Mouse (Mus musculus): ENCODE results near the gene Coq2. TPM values are rescaled to one million over a fixed set of nuclear protein-coding genes. Genes with fewer than 3 reads are reported as not detected.

Coq2 gene
- 54.3 TPM for polyA plus RNA-seq (2014; fragmentation: Illumina TruSeq; extraction: RNeasy Lipid Tissue Mini Kit (QIAGEN cat#74804); ENCODE audit: low read depth, low replicate concordance)

GRCm38 (mm10) chr5:100674711-100675376, at the start of gene Coq2:
Coq2 (minus strand) TSS chr5:100675140.

GRCm38 (mm10) chr5:100719235-100720088, 44.5 kb upstream of the Coq2 start, which contains the start of gene Hpse:
Hpse (minus strand) TSS chr5:100719716.

Other genes with a start within 250 kb of the Coq2 start
- 6.0 TPM for gene Lin54, start 174.5 kb downstream of the Coq2 start, polyA plus RNA-seq (2014; fragmentation: Illumina TruSeq; extraction: RNeasy Lipid Tissue Mini Kit (QIAGEN cat#74804); ENCODE audit: low read depth, low replicate concordance)
- gene Cops4, start 156.8 kb downstream of the Coq2 start, polyA plus RNA-seq (2014; fragmentation: Illumina TruSeq; extraction: RNeasy Lipid Tissue Mini Kit (QIAGEN cat#74804); ENCODE audit: low read depth, low replicate concordance) = 60.8 TPM
- gene Plac8, start 102.9 kb downstream of the Coq2 start, polyA plus RNA-seq (2014; fragmentation: Illumina TruSeq; extraction: RNeasy Lipid Tissue Mini Kit (QIAGEN cat#74804); ENCODE audit: low read depth, low replicate concordance) = 222 TPM
- 2.5 TPM for gene Hpse, start 44.6 kb upstream of the Coq2 start, polyA plus RNA-seq (2014; fragmentation: Illumina TruSeq; extraction: RNeasy Lipid Tissue Mini Kit (QIAGEN cat#74804); ENCODE audit: low read depth, low replicate concordance)
- gene Helq, start 123.5 kb upstream of the Coq2 start, polyA plus RNA-seq (2014; fragmentation: Illumina TruSeq; extraction: RNeasy Lipid Tissue Mini Kit (QIAGEN cat#74804); ENCODE audit: low read depth, low replicate concordance) = 7.2 TPM
- 66.7 TPM for gene Mrps18c, start 123.5 kb upstream of the Coq2 start, polyA plus RNA-seq (2014; fragmentation: Illumina TruSeq; extraction: RNeasy Lipid Tissue Mini Kit (QIAGEN cat#74804); ENCODE audit: low read depth, low replicate concordance)
- 11.8 TPM for gene Abraxas1, start 145.8 kb upstream of the Coq2 start, polyA plus RNA-seq (2014; fragmentation: Illumina TruSeq; extraction: RNeasy Lipid Tissue Mini Kit (QIAGEN cat#74804); ENCODE audit: low read depth, low replicate concordance)
- gene Gpat3, start 170.6 kb upstream of the Coq2 start, polyA plus RNA-seq (2014; fragmentation: Illumina TruSeq; extraction: RNeasy Lipid Tissue Mini Kit (QIAGEN cat#74804); ENCODE audit: low read depth, low replicate concordance) = 21.7 TPM